Mouse (Mus musculus) myocyte (in vitro differentiated cells): ENCODE measurements around the gene Mmp9.

Experiments used
- CEBPB ChIP-seq: IDR thresholded peaks from 2 replicates; pipeline ENCODE4 v1.6.1; 2011; ENCODE audit warnings: mild to moderate bottlenecking, moderate library complexity; ENCODE audit not compliant: poor library complexity, insufficient read depth, severe bottlenecking
- E2F4 ChIP-seq: IDR thresholded peaks from one replicate; pipeline ENCODE4 v1.6.1; 2011; ENCODE audit warnings: mild to moderate bottlenecking, control low read depth, moderate library complexity; ENCODE audit not compliant: insufficient read depth
- MAX ChIP-seq: IDR thresholded peaks from one replicate; pipeline ENCODE4 v1.6.1; 2011; ENCODE audit warnings: low read depth, mild to moderate bottlenecking, control low read depth
- MYOD1 ChIP-seq, 3 experiments: IDR thresholded peaks; one replicate each; pipeline ENCODE4 v1.6.1; 2011; ENCODE audit warnings: control low read depth in 2 of 3, low read depth in 2 of 3, mild to moderate bottlenecking in 2 of 3, moderate library complexity in 1 of 3; ENCODE audit not compliant: insufficient read length in 2 of 3, control insufficient read depth in 1 of 3
- MYOG ChIP-seq, 3 experiments: IDR thresholded peaks; one replicate each; pipeline ENCODE4 v1.6.1; 2011; ENCODE audit warnings: control low read depth in 2 of 3, low read depth in 2 of 3, mild to moderate bottlenecking in 2 of 3; ENCODE audit not compliant: insufficient read length in 2 of 3, control insufficient read depth in 1 of 3, insufficient read depth in 1 of 3
- POLR2A ChIP-seq: IDR thresholded peaks from one replicate; pipeline ENCODE4 v1.6.1; 2011; ENCODE audit warnings: low read depth, mild to moderate bottlenecking, control low read depth, moderate library complexity; ENCODE audit not compliant: insufficient read length
- POLR2AphosphoS2 ChIP-seq: IDR thresholded peaks from one replicate; pipeline ENCODE4 v1.6.1; 2011; ENCODE audit warnings: low read depth, control low read depth; ENCODE audit not compliant: insufficient read length
- REST ChIP-seq: IDR thresholded peaks from one replicate; pipeline ENCODE4 v1.6.1; 2011; ENCODE audit warnings: mild to moderate bottlenecking, control low read depth, moderate library complexity; ENCODE audit not compliant: insufficient read depth, insufficient read length
- SRF ChIP-seq: IDR thresholded peaks from one replicate; pipeline ENCODE4 v1.6.1; 2011; ENCODE audit warnings: low read depth; ENCODE audit not compliant: control insufficient read depth, insufficient read length
- TCF12 ChIP-seq: IDR thresholded peaks from one replicate; pipeline ENCODE4 v1.6.1; 2011; ENCODE audit warnings: mild to moderate bottlenecking, control low read depth; ENCODE audit not compliant: poor library complexity, insufficient read depth, severe bottlenecking
- USF1 ChIP-seq: IDR thresholded peaks from one replicate; pipeline ENCODE4 v1.6.1; 2011; ENCODE audit warnings: low read depth, mild to moderate bottlenecking, control low read depth, moderate library complexity

DNA sequence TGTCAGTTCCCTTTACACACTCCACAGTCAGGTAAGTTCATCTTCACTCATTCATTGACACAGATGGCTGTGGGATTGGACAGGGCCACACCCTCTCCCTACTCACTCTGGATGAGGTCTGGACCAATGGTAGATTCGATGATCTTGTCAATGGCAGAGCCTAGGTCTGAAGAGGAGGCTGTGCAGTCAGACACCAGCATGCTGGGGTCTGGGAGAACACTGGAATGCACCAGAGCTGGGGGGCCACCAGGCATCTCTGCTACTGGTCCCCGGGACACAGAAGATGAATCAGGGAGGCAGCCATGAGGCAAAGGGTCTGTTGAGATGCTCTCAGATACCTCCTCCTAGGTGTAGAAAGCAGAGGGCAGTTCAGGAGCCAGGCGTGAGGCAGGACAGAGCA is 31.5 kb upstream of the Mmp9 start:
- TF ChIP-seq POLR2AphosphoS2 (no peak), USF1 (no peak), POLR2A (no peak), E2F4 (no peak), MYOD1 (IDR thresholded peaks at IDR 0.05; ENCODE audit: control insufficient read depth in 1 of 3, insufficient read length in 2 of 3, low read depth in 2 of 3) (no peak), TCF12 (no peak), CEBPB (no peak), REST (no peak), MYOG (IDR thresholded peaks at IDR 0.05; ENCODE audit: control insufficient read depth in 1 of 3, insufficient read depth in 1 of 3, insufficient read length in 2 of 3, low read depth in 2 of 3) (no peak), MAX (no peak), SRF (no peak)
